Mouse (Mus musculus) forebrain, embryonic 16.5 days (tissue): ENCODE results near the gene Gpr182. TPM values are rescaled to one million over a fixed set of nuclear protein-coding genes. Genes with fewer than 3 reads are reported as not detected.

Experiments
- ATAC-seq: fragments of 200-750 bp; cut with Nextera tagmentation; 2 replicates; pipeline ENCODE4 v1.8.0; 2017; ENCODE audit warnings: mild to moderate bottlenecking, moderate library complexity
- H3K27ac ChIP-seq: fragments of 300-500 bp; sonication (generic); 2 replicates; pipeline ENCODE4 v1.5.1; 2014; ENCODE audit warnings: low read length, control low read depth
- H3K27me3 ChIP-seq: fragments of 300-500 bp; sonication (generic); replicated peaks from 2 replicates; pipeline ENCODE4 v1.6.1; 2014; ENCODE audit warnings: low read length; ENCODE audit not compliant: control insufficient read depth, insufficient read depth
- H3K36me3 ChIP-seq: fragments of 300-500 bp; sonication (generic); 2 replicates; pipeline ENCODE4 v1.6.1; 2014; ENCODE audit not compliant: control insufficient read depth, insufficient read depth
- H3K4me1 ChIP-seq: fragments of 300-500 bp; sonication (generic); replicated peaks from 2 replicates; pipeline ENCODE4 v1.6.1; 2014; ENCODE audit warnings: low read length; ENCODE audit not compliant: control insufficient read depth, insufficient read depth
- H3K4me2 ChIP-seq: fragments of 300-500 bp; sonication (generic); 2 replicates; pipeline ENCODE4 v1.6.1; 2014; ENCODE audit warnings: mild to moderate bottlenecking, low read length, control low read depth
- H3K4me3 ChIP-seq: fragments of 300-500 bp; sonication (generic); replicated peaks from 2 replicates; pipeline ENCODE4 v1.5.1; 2014; ENCODE audit warnings: mild to moderate bottlenecking, low read length, control low read depth
- H3K9ac ChIP-seq: fragments of 300-500 bp; sonication (generic); replicated peaks from 2 replicates; pipeline ENCODE4 v1.6.1; 2014; ENCODE audit warnings: low read depth, low read length, control low read depth
- H3K9me3 ChIP-seq: fragments of 300-500 bp; sonication (generic); 2 replicates; pipeline ENCODE4 v1.6.1; 2016; ENCODE audit warnings: low read length; ENCODE audit not compliant: control insufficient read depth
- WGBS: fragments of 180-500 bp; shearing (Covaris S2); extraction: QIAGEN DNeasy Blood & Tissue Kit; methylation state at CpG from one replicate; pipeline ENCODE4 v1.1.7; 2014; 5-methylcytosine and 5-hydroxymethylcytosine counted together
- polyA plus RNA-seq: library from polyadenylated mRNA; unstranded; fragments of >200 nt; fragmentation: Nextera tagmentation; extraction: Ambion mirVana; gene quantifications from 2 replicates; pipeline ENCODE4 v1.2.1, GENCODE M21; 2015

Gpr182 gene
- polyA plus RNA-seq, 1 experiment from 2014 or later = 0.87 TPM

DNA sequence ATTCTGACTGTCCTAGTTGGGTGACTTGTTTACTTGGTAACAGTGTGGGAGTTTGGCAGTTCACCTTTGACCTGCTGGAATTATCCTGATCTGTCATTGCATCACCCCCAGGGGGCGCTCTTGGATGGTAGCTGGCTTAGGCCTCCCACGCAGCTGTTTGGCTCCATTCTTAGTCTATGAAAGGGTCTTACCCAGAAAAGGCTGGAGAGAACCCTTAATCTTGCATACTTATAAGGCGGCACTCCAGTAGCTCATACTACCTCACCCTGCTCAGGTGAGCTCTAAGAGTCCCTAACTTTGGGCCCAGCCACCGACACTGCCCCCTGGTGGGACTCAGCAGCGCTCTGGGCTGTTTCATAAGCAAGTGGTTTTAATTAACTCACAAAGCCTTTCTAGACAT is 6.9 kb downstream of the Gpr182 start:
- no peak for ATAC-seq
- H3K4me3 ChIP-seq = no peak overlapping the region
- peaks cover 35% of the 10 kb centered on the region for H3K36me3 ChIP-seq
- WGBS = 62% methylated on average over 5 of the region's 5 CpGs
- H3K9me3 ChIP-seq = no peaks in the 10 kb centered on the region
- no peak overlapping the region for H3K27ac ChIP-seq
- no peak overlapping the region for H3K4me2 ChIP-seq
- no peak overlapping the region for H3K9ac ChIP-seq
- peaks cover 11% of the 10 kb centered on the region for H3K4me1 ChIP-seq
- no peaks in the 10 kb centered on the region for H3K27me3 ChIP-seq

DNA sequence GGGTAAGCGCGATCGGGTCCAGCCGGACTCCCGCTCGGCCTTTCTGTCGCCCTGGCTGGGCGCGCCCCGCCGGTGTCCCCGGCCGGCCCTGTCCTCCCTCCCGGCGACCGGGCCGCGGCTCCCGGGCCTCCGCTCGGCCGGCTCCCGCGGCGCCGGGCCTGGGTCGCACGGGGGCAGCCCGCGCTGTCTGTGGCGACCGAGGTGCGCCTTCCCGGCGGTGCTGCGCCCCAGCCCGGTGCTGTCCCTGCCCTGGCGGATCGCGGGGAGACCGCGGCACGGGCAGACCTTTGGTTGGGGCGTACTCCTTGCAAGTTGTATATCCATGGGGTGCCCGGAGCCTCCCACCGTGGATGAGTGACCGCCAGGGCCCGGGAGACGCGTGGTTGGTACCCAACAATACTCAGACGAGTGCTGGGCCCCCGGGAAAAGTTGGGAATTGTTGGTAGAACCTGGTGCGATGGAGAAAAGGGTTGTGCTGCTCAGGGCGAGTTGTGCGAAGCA is 11.8 kb downstream of the Gpr182 start:
- Histone ChIP-seq H3K9me3 (no peaks in the 10 kb centered on the region), H3K4me3 (peak overlapping the region; percentile 88), H3K9ac (peak overlapping the region; percentile 94), H3K27ac (peak overlapping the region; percentile 47), H3K27me3 (0 out of 2 replicates have a peak, but pooled peaks cover 3% of the 10 kb centered on the region), H3K4me2 (peak overlapping the region; percentile 81), H3K4me1 (peaks cover 14% of the 10 kb centered on the region), H3K36me3 (peaks cover 30% of the 10 kb centered on the region)
- whole genome bisulfite sequencing = under 1% methylated on average over 52 of the region's 55 CpGs
- peak; percentile 65 for ATAC-seq

DNA sequence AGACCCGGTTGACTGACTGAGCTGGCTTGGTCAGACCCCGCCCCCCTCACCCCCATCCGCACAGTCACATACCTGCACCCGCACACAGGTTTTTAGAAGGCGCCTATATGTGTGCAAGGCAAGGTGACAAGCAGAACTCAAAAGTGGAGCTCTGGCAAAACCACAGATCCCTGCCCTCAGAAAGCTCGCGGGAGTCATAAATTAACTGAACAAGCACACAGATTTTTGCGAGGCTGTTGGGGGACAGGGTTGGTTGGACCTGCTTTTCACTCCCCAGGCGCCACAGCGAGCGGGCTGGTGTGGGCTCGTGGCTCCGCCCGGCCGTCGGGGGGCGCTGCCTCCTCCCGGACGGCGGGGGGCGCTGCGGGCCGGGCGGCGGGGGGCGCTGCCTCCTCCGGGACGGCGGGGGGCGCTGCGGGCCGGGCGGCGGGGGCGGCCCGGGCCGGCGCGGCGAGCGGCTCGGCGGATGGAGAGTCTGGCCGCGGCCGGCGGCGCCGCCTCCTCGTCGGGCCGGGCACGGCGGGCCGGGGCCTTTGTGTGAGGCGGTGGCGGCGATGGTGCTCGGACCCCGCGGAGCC is 12.4 kb downstream of the Gpr182 start, which contains the start of gene Zbtb39:
TSS of gene Zbtb39 (plus strand) at position 456 of the 578 bp plus-strand sequence.
- 0 out of 2 replicates have a peak, but pooled peaks cover 3% of the 10 kb centered on the region for H3K27me3 ChIP-seq
- ATAC-seq = peak; percentile 89
- H3K9me3 ChIP-seq = no peaks in the 10 kb centered on the region
- peaks cover 14% of the 10 kb centered on the region for H3K4me1 ChIP-seq
- peak within 1 kb of the TSS; percentile 81 for H3K4me2 ChIP-seq
- H3K36me3 ChIP-seq = peaks cover 26% of the 10 kb centered on the region
- H3K27ac ChIP-seq = peak within 1 kb of the TSS; percentile 47
- peak within 1 kb of the TSS; percentile 94 for H3K9ac ChIP-seq
- peak within 1 kb of the TSS; percentile 88 for H3K4me3 ChIP-seq
- under 1% methylated on average over 58 of the region's 61 CpGs for WGBS

DNA sequence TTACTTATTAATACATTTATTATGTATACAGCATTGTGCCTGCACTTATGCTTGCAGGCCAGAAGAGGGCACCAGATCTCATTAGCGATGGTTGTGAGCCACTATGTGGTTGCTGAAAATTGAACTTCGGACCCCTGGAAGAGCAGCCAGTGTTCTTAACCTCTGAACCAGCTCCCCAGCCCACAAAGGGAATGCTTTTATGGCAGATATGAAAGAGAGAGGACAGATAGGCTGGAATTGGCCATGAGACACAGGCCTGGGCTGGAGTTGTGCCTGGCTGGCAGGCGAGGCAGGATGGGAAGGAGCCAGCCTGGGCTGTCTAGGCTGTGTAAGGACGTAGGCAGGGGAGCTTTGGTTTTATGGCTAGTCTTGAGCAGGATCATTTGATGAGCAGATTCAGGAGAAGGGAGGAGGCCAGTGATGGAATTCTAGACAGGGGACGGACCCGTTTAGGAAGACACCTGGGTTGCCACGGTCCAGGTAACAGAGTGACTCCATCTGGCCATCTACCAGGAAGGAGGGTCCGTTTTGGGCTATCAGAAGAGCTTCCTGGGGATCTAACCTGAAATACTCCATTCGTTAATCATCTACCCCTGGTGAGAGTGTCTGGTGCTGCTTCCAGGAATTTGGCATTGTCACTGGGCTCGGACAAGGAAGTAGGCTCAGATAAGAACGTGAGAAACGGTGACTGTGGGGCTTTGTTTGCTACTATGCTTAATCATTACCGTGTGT is 13.2 kb downstream of the Gpr182 start:
- WGBS = 55% methylated on average over 13 of the region's 13 CpGs

DNA sequence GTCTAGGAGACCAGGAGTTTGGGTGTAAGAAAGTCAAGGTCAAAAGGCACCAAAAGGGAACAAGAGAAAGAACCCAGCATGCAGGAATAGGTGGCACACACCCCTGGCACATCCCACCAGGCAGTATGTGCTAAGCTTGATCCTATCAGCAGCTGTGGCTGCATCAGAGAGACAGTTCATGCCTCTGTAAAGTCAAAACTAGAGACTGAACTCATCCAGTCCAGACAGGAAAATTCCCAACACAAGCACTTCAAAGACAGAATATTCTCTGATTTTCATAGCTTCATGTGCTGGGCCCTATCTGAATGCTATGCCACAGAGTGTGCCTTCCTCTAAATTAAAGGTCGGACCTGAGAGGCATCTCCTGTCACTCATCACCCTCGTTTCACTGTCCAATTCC is 14.0 kb downstream of the Gpr182 start:
- Histone ChIP-seq H3K4me3 (no peak overlapping the region), H3K9me3 (no peaks in the 10 kb centered on the region), H3K9ac (no peak overlapping the region), H3K27ac (no peak overlapping the region), H3K4me2 (no peak overlapping the region), H3K27me3 (peaks cover 7% of the 10 kb centered on the region), H3K36me3 (peaks cover 10% of the 10 kb centered on the region; the same call in 1 of the 2 replicates), H3K4me1 (peaks cover 14% of the 10 kb centered on the region)
- WGBS = 26% methylated on average over 2 of the region's 2 CpGs
- ATAC-seq = no peak

More for the DNA sequence above, 13.2 kb downstream of the Gpr182 start:
- Histone ChIP-seq H3K4me1 (peaks cover 14% of the 10 kb centered on the region), H3K4me2 (no peak overlapping the region), H3K9me3 (no peaks in the 10 kb centered on the region), H3K9ac (no peak overlapping the region), H3K27me3 (peaks cover 6% of the 10 kb centered on the region), H3K27ac (no peak overlapping the region), H3K4me3 (no peak overlapping the region), H3K36me3 (peaks cover 18% of the 10 kb centered on the region)
- ATAC-seq = no peak

DNA sequence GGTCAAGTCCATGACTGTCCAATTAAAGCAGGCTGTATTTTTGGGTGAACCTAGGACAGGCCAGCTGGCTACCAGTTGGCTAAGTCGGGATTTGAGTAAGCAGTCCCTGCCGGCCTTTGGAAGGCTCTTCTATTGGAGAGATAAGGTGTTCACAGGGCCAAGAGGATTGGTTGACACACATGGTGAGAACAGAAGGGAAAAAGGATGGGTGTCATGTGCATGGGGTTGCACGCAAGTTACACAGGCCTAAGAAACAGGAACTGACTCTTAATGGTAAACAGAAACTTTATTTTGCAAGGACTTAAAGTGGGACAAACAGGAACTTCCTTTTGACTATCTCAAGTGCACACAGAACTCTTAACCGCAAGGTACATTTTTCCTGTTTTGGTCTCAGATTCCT is 14.6 kb downstream of the Gpr182 start:
- Histone ChIP-seq H3K36me3 (peaks cover 4% of the 10 kb centered on the region; the same call in 1 of the 2 replicates), H3K27ac (no peak overlapping the region), H3K4me2 (no peak overlapping the region), H3K4me3 (no peak overlapping the region), H3K4me1 (peaks cover 14% of the 10 kb centered on the region), H3K9ac (no peak overlapping the region), H3K27me3 (peaks cover 9% of the 10 kb centered on the region), H3K9me3 (no peaks in the 10 kb centered on the region)
- ATAC-seq = no peak
- 84% methylated on average over 4 of the region's 4 CpGs for WGBS

DNA sequence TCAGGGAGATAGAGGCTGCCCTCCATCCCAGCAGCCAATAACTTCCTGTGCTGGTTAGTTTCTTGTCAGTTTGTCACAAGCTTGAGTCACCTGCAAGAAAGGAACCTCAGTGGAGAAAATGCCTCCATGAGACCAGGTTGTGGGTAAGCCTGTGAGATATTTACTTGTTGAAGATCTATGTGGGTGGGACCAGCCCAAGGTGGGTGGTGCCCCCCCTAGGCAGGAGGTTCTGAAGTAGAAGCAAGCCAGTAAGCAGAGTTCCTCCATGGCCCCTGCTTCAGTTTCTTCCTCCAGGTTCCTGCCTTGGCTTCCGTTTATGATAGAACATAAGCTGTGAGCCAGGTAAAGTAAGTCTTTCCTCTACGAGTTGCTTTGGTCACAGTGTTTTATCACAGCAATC is 15.3 kb downstream of the Gpr182 start:
- peaks cover 9% of the 10 kb centered on the region for H3K27me3 ChIP-seq
- 84% methylated on average over 2 of the region's 2 CpGs for WGBS
- no peaks in the 10 kb centered on the region for H3K9me3 ChIP-seq
- no peak overlapping the region for H3K9ac ChIP-seq
- H3K27ac ChIP-seq = no peak overlapping the region
- no peak overlapping the region for H3K4me3 ChIP-seq
- H3K4me2 ChIP-seq = no peak overlapping the region
- H3K4me1 ChIP-seq = peaks cover 15% of the 10 kb centered on the region
- ATAC-seq = no peak
- no peaks in the 10 kb centered on the region for H3K36me3 ChIP-seq

DNA sequence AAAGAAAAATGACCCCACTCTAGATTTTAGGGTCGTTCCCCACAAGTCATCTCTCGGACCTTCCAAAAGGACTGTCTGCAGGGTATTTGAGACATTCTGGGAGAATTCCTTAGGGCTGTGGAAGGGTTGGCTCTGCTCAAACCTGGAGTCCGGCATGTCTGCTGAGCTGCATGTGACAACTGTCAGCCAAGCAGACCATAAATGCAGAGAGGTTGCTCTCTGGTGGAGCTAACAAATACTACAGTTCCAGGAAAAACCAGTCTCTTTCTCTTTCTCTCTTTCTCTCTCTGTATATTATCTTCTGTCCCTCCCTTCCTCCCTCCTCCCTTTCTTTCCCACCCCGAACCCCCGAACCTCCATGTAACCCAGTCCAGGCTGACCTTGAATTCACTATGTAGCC is 17.1 kb downstream of the Gpr182 start:
- no peak overlapping the region for H3K9ac ChIP-seq
- peaks cover 10% of the 10 kb centered on the region; the same call in 1 of the 2 replicates for H3K4me1 ChIP-seq
- WGBS = 50% methylated on average over 5 of the region's 5 CpGs
- no peaks in the 10 kb centered on the region for H3K9me3 ChIP-seq
- H3K4me2 ChIP-seq = no peak overlapping the region
- H3K27ac ChIP-seq = no peak overlapping the region
- no peak for ATAC-seq
- peaks cover 9% of the 10 kb centered on the region for H3K27me3 ChIP-seq
- no peak overlapping the region for H3K4me3 ChIP-seq
- no peaks in the 10 kb centered on the region for H3K36me3 ChIP-seq

DNA sequence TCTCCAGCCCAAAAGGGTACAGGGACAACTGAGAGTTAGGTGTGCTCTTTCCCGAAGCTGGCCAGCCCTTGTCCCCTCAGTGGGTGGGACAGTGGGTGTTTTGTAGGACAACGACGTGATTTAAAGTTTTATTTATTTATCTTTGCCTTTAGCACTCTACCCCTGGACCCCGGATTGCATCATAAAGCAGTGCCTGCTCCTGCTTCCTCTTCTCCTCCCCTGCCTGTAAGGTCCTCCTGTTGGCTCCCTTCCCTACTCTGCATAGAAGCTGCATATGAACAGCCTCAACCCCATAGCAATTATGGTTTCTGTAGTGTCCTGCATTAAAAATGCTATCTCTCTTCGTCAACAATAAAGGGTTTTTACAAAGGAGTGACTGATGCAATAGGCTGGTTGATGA is 20.1 kb downstream of the Gpr182 start:
- peaks cover 12% of the 10 kb centered on the region; the same call in 1 of the 2 replicates for H3K4me1 ChIP-seq
- H3K9ac ChIP-seq = no peak overlapping the region
- H3K4me3 ChIP-seq = no peak overlapping the region
- H3K9me3 ChIP-seq = no peaks in the 10 kb centered on the region
- H3K4me2 ChIP-seq = no peak overlapping the region
- peaks cover 9% of the 10 kb centered on the region for H3K27me3 ChIP-seq
- no peak overlapping the region for H3K27ac ChIP-seq
- no peak for ATAC-seq
- WGBS = 42% methylated on average over 5 of the region's 5 CpGs
- H3K36me3 ChIP-seq = no peaks in the 10 kb centered on the region
